Mouse (Mus musculus): ENCODE data around the gene Hcn4.

Hcn4 gene

DNA sequence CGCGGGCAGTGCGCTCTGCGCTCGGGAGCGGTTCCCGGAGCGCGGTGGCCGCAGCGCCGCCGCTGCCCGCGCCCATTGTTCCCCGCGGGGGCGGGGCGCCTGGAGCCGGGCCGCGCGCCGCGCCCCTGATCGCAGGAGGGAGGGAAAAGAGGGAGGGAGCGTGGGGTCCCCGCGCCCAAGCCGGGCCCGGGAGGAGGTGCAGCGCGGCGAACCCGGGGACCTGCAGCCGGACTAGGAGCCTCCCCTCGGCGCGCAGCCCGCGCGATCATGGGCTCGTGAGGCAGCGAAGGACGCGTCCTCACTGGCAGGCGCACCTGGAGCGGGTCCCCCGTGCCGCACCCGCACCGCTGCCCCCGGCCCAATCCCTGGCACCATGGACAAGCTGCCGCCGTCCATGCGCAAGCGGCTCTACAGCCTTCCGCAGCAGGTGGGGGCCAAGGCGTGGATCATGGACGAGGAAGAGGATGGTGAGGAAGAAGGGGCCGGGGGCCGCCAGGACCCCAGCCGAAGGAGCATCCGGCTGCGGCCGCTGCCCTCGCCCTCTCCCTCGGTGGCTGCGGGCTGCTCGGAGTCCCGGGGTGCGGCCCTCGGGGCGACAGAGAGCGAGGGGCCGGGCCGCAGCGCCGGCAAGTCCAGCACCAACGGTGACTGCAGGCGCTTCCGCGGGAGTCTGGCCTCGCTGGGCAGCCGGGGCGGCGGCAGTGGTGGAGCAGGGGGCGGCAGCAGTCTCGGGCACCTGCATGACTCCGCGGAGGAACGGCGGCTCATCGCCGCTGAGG lies at the start of gene Hcn4:
Gene Hcn4, plus strand, starts transcription at position 274 of the 779 bp plus-strand sequence.
- peak; percentile 47 to 48 for DNase-seq

DNA sequence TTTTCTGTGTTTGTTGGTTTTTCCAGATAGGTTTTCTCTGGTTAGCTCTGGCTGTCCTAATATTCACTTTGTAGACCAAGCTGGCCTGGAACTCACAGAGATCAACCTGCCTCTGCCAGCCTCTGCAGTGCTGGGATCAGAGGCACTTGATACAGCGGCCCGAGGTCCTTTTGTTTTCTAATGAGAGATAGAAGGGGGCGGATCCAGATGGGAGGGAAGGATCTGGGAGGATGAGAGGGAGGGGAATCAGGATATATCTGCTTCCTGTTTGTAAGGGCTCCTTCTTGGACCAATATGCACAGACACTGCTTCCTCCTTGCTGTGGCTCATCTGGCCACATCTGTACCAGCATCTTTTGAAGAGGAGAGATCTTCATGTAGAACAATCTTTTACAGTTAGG lies 48.5 kb upstream of the Hcn4 start:
- no peak for DNase-seq

DNA sequence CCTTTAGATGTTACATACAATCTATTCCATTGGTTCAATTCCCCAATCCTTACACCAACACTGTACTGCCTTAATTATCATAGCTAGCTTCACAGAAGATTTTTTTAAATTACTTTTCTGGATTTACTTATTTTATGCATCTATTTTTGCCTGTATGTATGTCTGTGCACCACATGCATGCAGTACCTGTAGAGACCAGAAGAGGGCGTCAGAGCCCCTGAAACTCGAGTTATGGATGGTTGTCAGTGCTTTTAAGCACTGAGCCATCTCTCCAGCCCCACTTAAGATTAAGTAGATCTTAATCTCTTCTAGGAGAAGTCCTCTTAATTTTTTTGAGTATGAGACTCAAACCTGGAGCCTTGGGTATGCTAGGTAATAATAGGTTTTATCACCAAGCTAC lies 47.8 kb upstream of the Hcn4 start:
- peak in 1 of 2 experiments; percentile 31 for DNase-seq

DNA sequence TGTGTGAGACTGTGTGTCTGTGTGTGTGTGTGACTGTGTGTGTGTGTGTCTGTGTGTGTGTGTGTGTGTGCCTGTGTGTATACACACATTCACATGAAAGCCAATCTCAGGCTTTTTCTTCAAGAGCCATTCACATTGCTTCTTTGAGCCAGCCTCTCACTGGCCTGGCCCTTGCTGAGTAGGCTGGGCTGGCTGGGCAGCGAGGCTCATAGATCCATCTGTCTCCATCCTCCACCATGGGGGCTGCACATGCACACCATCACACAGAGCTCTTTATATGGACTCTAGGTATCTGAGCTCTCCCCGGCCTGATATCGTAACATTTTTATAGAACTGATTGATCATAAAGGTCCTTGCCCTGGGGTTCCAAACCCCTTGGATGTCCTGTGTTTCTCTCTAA lies 33.7 kb upstream of the Hcn4 start:
- DNase-seq, result peak; percentile 36 to 44

DNA sequence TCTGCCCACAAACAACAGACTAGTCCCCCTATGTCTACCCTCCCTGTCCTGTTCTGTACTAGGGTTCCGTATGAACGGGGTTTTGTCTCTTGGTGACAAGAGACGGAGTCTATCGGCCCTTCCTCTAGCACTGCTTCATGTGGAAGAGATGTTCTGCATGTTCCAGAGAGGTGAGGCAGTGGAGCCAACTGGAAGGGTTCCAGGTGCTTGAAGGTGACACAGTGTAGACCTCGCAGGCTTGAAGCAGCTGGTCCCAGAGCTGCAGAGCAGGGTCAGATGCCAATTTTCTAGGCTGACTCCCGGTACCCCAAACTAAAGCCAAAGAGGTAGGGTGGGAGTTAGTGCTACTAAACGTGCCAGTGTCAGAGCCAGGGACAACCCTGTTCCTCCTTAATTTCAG lies 25.1 kb upstream of the Hcn4 start:
- DNase-seq, result peak; percentile 46 to 73

GRCm38 (mm10) chr9:58801441-58801840 lies 21.8 kb upstream of the Hcn4 start:
- no peak for DNase-seq

GRCm38 (mm10) chr9:58802294-58802693 lies 20.9 kb upstream of the Hcn4 start:
- DNase-seq, result no peak

DNA sequence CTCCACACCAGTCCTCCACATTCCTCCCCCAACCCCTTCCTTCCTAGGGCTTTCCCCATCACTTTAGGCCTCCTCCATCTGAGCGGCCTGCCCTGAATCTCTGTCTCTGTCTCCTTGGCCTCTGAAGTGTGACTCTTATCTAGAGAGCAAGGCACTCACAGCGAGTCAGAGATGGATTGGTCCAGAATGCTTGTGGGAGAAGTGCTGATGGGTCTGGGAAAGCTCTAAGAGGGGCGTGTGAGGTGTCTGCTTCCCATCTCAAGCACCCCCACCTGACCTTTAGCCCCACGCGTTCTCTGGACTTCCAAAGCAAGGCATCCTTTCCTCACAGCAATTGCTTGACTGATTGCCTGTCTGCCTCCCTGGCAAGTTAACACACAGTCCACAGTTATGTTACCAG lies 20.4 kb upstream of the Hcn4 start:
- no peak for DNase-seq

- DNase-seq, result peak; percentile 48 to 65
Measured at GRCm38 (mm10) chr9:58805601-58806318, 17.5 kb upstream of the Hcn4 start.

DNA sequence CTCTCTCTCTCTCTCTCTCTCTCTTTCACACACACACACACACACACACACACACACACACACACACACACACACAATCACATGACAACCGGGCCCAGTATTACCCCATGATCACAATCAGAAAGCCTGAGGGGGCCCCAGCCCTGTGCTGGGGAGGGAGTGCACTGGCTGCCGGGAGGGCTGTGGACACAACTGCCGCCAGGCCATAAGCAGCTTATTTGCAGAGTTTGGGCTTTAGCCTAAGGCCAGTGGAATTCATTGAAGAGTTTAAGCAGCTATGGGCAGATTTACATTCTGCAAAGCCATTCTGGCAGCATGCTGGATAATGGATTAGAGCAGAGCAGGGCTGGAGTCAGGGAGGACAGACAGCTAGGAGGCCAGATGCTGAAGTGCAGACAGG lies 12.0 kb upstream of the Hcn4 start:
- DNase-seq, result no peak

DNA sequence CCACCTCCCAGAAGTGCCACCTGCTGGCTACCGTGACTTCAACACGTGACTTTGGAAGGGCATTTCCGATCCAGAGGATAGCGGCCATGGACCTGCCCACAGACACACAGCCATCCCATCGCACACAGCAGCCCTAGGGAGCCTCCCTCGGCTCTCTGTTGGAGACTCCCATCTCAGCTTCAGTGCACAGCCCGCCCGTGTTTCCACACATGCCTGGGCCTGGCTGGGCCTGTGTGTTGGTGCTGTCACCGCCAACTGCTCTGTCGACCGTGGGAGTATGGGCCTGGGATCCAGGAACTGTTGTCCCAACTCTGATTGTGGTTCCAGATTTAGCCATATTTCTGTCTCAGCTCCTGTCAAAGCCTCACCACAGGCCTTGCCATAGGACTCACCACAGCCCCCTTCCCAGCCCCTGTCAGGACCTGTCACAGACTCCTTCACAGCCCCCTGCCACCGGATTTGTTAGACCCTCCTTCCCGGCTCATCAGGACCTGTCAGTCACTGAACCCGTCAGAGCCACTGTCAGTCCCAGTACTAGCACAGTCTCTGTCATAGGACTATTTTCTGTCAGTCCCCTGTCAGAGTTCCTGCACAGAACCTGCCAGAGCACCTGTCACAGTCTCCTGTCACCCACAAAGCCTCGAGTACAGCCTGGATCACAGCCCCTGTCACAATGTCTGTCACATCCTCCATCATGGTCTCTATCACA lies 7.5 kb upstream of the Hcn4 start:
- no peak for DNase-seq

- peak in 1 of 2 experiments; percentile 53 for DNase-seq
Measured at GRCm38 (mm10) chr9:58816458-58816857, 6.8 kb upstream of the Hcn4 start.

DNA sequence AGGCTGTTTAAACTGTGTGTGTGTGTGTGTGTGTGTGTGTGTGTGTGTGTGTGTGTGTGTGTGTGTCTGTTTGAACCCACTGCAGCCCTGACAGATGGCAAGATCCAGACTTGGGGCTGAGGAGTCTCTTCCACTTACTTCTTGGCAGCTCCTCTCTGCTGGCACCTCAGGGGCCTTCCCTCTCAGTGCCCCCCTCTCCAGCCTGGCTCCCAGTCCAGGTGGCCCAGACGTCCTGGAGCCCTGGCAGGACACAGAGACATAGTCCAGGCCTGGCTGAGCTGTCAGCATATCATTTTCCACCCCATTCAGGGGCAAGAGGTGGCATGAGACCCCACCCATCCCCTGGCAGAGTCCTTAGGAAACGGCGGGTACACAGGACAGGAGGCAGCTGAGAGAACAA lies 5.5 kb upstream of the Hcn4 start:
- DNase-seq, result peak in 1 of 2 experiments; percentile 29

DNA sequence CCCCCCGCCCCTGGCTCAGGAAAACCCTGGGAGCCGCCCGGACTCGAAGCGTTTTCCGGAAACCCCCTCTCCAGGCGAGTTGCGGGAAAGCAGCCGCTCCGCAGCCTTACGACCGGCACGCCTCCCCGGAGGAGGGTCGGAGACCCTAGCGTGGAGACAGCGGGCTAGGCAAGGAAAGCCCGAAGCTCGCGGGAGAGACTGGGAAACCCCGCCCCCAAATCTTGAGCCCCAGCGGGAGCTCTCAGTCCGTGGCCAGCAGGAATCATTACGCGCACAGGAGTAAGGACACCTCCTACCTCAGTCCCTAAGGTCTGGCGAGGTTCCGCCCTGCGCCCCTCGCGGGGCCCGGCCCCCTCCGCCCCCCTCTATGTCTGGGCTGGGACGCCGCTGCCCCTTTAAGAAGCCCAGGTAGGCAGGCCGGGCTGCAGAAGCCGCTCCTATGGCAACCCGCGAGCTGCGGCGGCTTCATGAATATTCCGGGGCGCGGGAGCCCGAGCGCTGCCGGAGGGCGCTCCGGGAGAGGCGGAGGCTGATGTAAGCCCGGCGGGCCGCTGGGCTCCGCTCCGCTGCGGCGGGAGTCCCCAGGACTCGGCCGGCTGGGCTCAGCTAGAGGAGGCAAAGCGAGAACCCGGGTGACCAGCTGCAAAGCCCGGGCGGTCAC lies 651 bp upstream of the Hcn4 start:
- DNase-seq, result peak; percentile 71

GRCm38 (mm10) chr9:58823918-58824215 lies 655 bp downstream of the Hcn4 start:
- DNase-seq, result peak in 1 of 2 experiments; percentile 33

- DNase-seq, result no peak
Measured at GRCm38 (mm10) chr9:58829627-58830026, 6.4 kb downstream of the Hcn4 start.

- DNase-seq, result no peak
Measured at GRCm38 (mm10) chr9:58832939-58833338, 9.7 kb downstream of the Hcn4 start.

DNA sequence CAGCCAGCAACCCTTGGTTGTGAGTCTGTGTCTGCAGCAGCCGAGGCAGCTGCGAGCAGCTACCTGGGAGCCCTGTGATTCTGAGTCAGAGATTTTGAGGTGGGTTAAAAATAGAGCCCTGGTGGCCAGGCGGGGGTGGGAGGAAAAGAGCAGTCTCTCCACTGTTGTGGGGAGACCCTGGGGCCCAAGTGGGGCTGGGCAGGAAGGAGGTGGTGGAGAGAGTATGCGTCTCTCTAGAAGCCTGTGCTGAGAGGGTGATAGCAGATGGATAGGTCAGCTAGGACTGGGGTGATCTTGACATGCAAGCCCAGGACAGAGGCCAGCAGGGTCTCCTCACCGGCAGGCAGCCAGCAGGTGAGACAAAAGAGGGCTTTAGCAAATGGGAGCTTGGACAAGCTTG lies 14.0 kb downstream of the Hcn4 start:
- no peak for DNase-seq

- DNase-seq, result peak in 1 of 2 experiments; percentile 58
Measured at GRCm38 (mm10) chr9:58838504-58838903, 15.3 kb downstream of the Hcn4 start.

DNA sequence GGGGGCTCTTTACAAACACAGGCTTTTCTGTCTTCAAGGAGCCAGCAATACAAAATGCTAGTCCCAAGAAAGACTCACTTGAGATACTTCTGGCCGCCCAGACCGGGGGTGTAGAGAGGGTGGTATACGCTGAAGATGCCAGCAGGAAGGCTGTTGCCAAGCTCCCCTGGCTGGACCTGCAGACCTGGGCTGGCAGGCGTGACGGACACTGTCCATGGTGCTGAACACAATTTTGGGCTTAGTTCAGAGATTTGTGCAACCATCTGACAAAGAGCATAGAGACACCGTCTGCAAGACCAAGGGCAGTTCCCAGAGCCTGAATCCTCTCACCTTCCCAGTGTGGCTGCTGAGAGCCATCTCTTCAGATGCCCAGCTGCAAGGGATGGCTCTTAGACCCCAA lies 18.4 kb downstream of the Hcn4 start:
- peak; percentile 65 to 80 for DNase-seq

GRCm38 (mm10) chr9:58844597-58844996 lies 21.4 kb downstream of the Hcn4 start:
- DNase-seq, result peak; percentile 46 to 60

DNA sequence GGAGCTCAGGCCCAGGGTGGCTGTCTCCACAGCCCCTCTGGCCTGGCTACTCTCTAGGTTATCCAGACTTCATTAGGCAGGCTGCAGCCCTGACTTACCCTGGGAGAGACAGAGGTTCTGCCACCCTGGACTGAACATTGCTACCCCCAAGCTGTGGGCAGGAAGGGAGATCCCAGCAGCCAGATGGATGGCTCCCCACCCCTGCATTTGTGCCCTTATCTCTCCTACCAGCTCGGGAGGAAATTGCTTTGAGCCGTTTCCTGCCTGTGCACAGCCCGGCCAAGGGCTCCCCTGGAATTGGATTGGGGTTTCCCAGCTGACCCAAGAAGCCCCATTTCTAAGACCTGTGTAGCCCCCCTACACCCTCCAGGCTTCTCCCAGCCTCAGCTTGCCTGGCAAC lies 23.8 kb downstream of the Hcn4 start:
- no peak for DNase-seq

GRCm38 (mm10) chr9:58847676-58848075 lies 24.5 kb downstream of the Hcn4 start:
- DNase-seq, result no peak
